Mouse (Mus musculus) liver, embryonic 11.5 days (tissue): Measurements from ENCODE around the gene Eya2. TPM values are rescaled to one million over a fixed set of nuclear protein-coding genes. Genes with fewer than 3 reads are reported as not detected.

ENCODE experiments used
- ATAC-seq: fragments of 200-750 bp; cut with Nextera tagmentation; replicated peaks from 2 replicates; pipeline ENCODE4 v1.8.0; 2017; ENCODE audit warnings: moderate number of reproducible peaks, mild to moderate bottlenecking, moderate TSS enrichment, moderate library complexity; ENCODE audit not compliant: low FRiP score
- DNase-seq: peaks from one replicate; pipeline ENCODE4 v3.0.0-alpha.2; 2017; ENCODE audit warnings: low spot score
- H3K27ac ChIP-seq: fragments of 300-500 bp; sonication (generic); 2 replicates; pipeline ENCODE4 v1.5.1; 2014; ENCODE audit warnings: mild to moderate bottlenecking, low read depth, low read length, control low read depth
- H3K27me3 ChIP-seq: fragments of 300-500 bp; sonication (generic); replicated peaks from 2 replicates; pipeline ENCODE4 v1.6.1; 2014; ENCODE audit warnings: low read length, mixed read lengths; ENCODE audit not compliant: control insufficient read depth, insufficient read depth
- H3K36me3 ChIP-seq: fragments of 300-500 bp; sonication (generic); 2 replicates; pipeline ENCODE4 v1.6.1; 2014; ENCODE audit warnings: mild to moderate bottlenecking, low read length, moderate library complexity, mixed read lengths; ENCODE audit not compliant: control insufficient read depth, insufficient read depth
- H3K4me1 ChIP-seq: fragments of 300-500 bp; sonication (generic); replicated peaks from 2 replicates; pipeline ENCODE4 v1.6.1; 2014; ENCODE audit warnings: low read length, mixed read lengths; ENCODE audit not compliant: control insufficient read depth, insufficient read depth
- H3K4me2 ChIP-seq: fragments of 300-500 bp; sonication (generic); 2 replicates; pipeline ENCODE4 v1.6.1; 2014; ENCODE audit warnings: mild to moderate bottlenecking, control low read depth, moderate library complexity
- H3K4me3 ChIP-seq: fragments of 300-500 bp; sonication (generic); 2 replicates; pipeline ENCODE4 v1.5.1; 2014; ENCODE audit warnings: low read depth, low read length, control low read depth
- H3K9ac ChIP-seq: fragments of 300-500 bp; sonication (generic); 2 replicates; pipeline ENCODE4 v1.6.1; 2014; ENCODE audit warnings: low read depth, low read length, control low read depth
- H3K9me3 ChIP-seq: fragments of 300-500 bp; sonication (generic); 2 replicates; pipeline ENCODE4 v1.6.1; 2016; ENCODE audit warnings: low read length, inconsistent platforms, mixed read lengths; ENCODE audit not compliant: control insufficient read depth
- WGBS: fragments of 180-500 bp; shearing (Covaris S2); extraction: QIAGEN DNeasy Blood & Tissue Kit; methylation state at CpG from one replicate; pipeline ENCODE4 v1.1.7; 2014; 5-methylcytosine and 5-hydroxymethylcytosine counted together
- polyA plus RNA-seq: library from polyadenylated mRNA; unstranded; fragments of >200 nt; fragmentation: Nextera tagmentation; extraction: Ambion mirVana; gene quantifications from 2 replicates; pipeline ENCODE4 v1.2.1, GENCODE M21; 2014

Gene Eya2
- polyA plus RNA-seq, 1 experiment from 2014 or later, result 1.2 TPM

GRCm38 (mm10) chr2:165659552-165659951 is 64.7 kb downstream of the Eya2 start:
- H3K9ac ChIP-seq, result no peak overlapping the region
- 59% methylated on average over 5 of the region's 5 CpGs for WGBS
- no peaks in the 10 kb centered on the region for H3K36me3 ChIP-seq
- H3K4me3 ChIP-seq, result no peak overlapping the region
- H3K9me3 ChIP-seq, result no peaks in the 10 kb centered on the region
- no peak overlapping the region for H3K27ac ChIP-seq
- H3K27me3 ChIP-seq, result no peaks in the 10 kb centered on the region; the same call in 1 of the 2 replicates
- ATAC-seq, result no peak
- peaks cover 2% of the 10 kb centered on the region; the same call in 1 of the 2 replicates for H3K4me1 ChIP-seq
- DNase-seq, result no peak
- no peak overlapping the region for H3K4me2 ChIP-seq

- Histone ChIP-seq H3K27me3 (no peaks in the 10 kb centered on the region), H3K9me3 (no peaks in the 10 kb centered on the region), H3K4me3 (no peak overlapping the region), H3K27ac (no peak overlapping the region), H3K9ac (no peak overlapping the region), H3K4me1 (no peaks in the 10 kb centered on the region), H3K4me2 (no peak overlapping the region), H3K36me3 (no peaks in the 10 kb centered on the region)
- ATAC-seq, result no peak
- WGBS, result 92% methylated on average over 7 of the region's 7 CpGs
- no peak for DNase-seq
Measured at GRCm38 (mm10) chr2:165663266-165663665, 68.4 kb downstream of the Eya2 start.

GRCm38 (mm10) chr2:165664648-165665047 is 69.8 kb downstream of the Eya2 start:
- Histone ChIP-seq H3K4me3 (no peak overlapping the region), H3K4me2 (no peak overlapping the region), H3K4me1 (no peaks in the 10 kb centered on the region), H3K27ac (no peak overlapping the region), H3K9me3 (no peaks in the 10 kb centered on the region), H3K36me3 (no peaks in the 10 kb centered on the region), H3K27me3 (no peaks in the 10 kb centered on the region), H3K9ac (no peak overlapping the region)
- DNase-seq, result no peak
- WGBS, result 81% methylated on average over 7 of the region's 7 CpGs
- no peak for ATAC-seq

- ATAC-seq (no peak), DNase-seq (no peak)
- no peak overlapping the region for H3K4me2 ChIP-seq
- no peaks in the 10 kb centered on the region for H3K27me3 ChIP-seq
- no peaks in the 10 kb centered on the region for H3K9me3 ChIP-seq
- no peak overlapping the region for H3K4me3 ChIP-seq
- no peaks in the 10 kb centered on the region for H3K36me3 ChIP-seq
- H3K4me1 ChIP-seq, result no peaks in the 10 kb centered on the region
- H3K9ac ChIP-seq, result no peak overlapping the region
- WGBS, result 56% methylated on average over 5 of the region's 5 CpGs
- no peak overlapping the region for H3K27ac ChIP-seq
Measured at GRCm38 (mm10) chr2:165665176-165665575, 70.3 kb downstream of the Eya2 start.

- H3K9ac ChIP-seq, result no peak overlapping the region
- no peak for DNase-seq
- no peak for ATAC-seq
Measured at GRCm38 (mm10) chr2:165667096-165667495, 72.3 kb downstream of the Eya2 start.

GRCm38 (mm10) chr2:165682719-165683118 is 87.9 kb downstream of the Eya2 start:
- H3K9ac ChIP-seq, result no peak overlapping the region
- H3K4me3 ChIP-seq, result no peak overlapping the region
- no peak for ATAC-seq
- H3K27me3 ChIP-seq, result no peaks in the 10 kb centered on the region
- no peaks in the 10 kb centered on the region for H3K36me3 ChIP-seq
- no peak overlapping the region for H3K27ac ChIP-seq
- no peaks in the 10 kb centered on the region for H3K9me3 ChIP-seq
- WGBS, result 55% methylated on average over 5 of the region's 6 CpGs
- H3K4me2 ChIP-seq, result no peak overlapping the region
- H3K4me1 ChIP-seq, result no peaks in the 10 kb centered on the region
- no peak for DNase-seq

More at GRCm38 (mm10) chr2:165667096-165667495, 72.3 kb downstream of the Eya2 start:
- Histone ChIP-seq H3K36me3 (no peaks in the 10 kb centered on the region), H3K27me3 (no peaks in the 10 kb centered on the region), H3K4me1 (no peaks in the 10 kb centered on the region), H3K27ac (no peak overlapping the region), H3K4me2 (no peak overlapping the region), H3K9me3 (no peaks in the 10 kb centered on the region), H3K4me3 (no peak overlapping the region)
- WGBS, result 72% methylated on average over 2 of the region's 2 CpGs

GRCm38 (mm10) chr2:165687516-165687915 is 92.7 kb downstream of the Eya2 start:
- 25% methylated on average over 8 of the region's 8 CpGs for WGBS
- H3K4me2 ChIP-seq, result no peak overlapping the region
- H3K4me3 ChIP-seq, result no peak overlapping the region
- H3K36me3 ChIP-seq, result no peaks in the 10 kb centered on the region
- no peaks in the 10 kb centered on the region for H3K9me3 ChIP-seq
- no peak overlapping the region for H3K9ac ChIP-seq
- DNase-seq (no peak), ATAC-seq (no peak)
- no peak overlapping the region for H3K27ac ChIP-seq
- H3K4me1 ChIP-seq, result no peaks in the 10 kb centered on the region
- H3K27me3 ChIP-seq, result no peaks in the 10 kb centered on the region

GRCm38 (mm10) chr2:165688896-165689295 is 94.1 kb downstream of the Eya2 start:
- Histone ChIP-seq H3K27ac (no peak overlapping the region), H3K9me3 (no peaks in the 10 kb centered on the region), H3K9ac (no peak overlapping the region), H3K4me2 (no peak overlapping the region), H3K36me3 (no peaks in the 10 kb centered on the region), H3K27me3 (no peaks in the 10 kb centered on the region), H3K4me1 (no peaks in the 10 kb centered on the region), H3K4me3 (no peak overlapping the region)
- ATAC-seq (no peak), DNase-seq (no peak)
- 80% methylated on average over 4 of the region's 4 CpGs for WGBS

GRCm38 (mm10) chr2:165691016-165691415 is 96.2 kb downstream of the Eya2 start:
- H3K27me3 ChIP-seq, result no peaks in the 10 kb centered on the region
- no peak overlapping the region for H3K4me2 ChIP-seq
- WGBS, result 74% methylated on average over 3 of the region's 3 CpGs
- H3K9ac ChIP-seq, result no peak overlapping the region
- DNase-seq, result no peak
- no peak for ATAC-seq
- no peaks in the 10 kb centered on the region for H3K4me1 ChIP-seq
- H3K4me3 ChIP-seq, result no peak overlapping the region
- H3K36me3 ChIP-seq, result no peaks in the 10 kb centered on the region
- H3K27ac ChIP-seq, result no peak overlapping the region
- no peaks in the 10 kb centered on the region for H3K9me3 ChIP-seq
